Mouse (Mus musculus) A20 (cell line): ENCODE measurements at regions not wholly inside any gene's neighbourhood (a gene's known extent, or its start where the extent isn't known, plus 50 kb on each side); places are given as distances from the start of the nearest gene placed in this dataset.

Experiments
- DNase-seq: peaks from one replicate; pipeline ENCODE4 v3.0.0-alpha.2; 2011; ENCODE audit warnings: low read depth, low spot score

DNA sequence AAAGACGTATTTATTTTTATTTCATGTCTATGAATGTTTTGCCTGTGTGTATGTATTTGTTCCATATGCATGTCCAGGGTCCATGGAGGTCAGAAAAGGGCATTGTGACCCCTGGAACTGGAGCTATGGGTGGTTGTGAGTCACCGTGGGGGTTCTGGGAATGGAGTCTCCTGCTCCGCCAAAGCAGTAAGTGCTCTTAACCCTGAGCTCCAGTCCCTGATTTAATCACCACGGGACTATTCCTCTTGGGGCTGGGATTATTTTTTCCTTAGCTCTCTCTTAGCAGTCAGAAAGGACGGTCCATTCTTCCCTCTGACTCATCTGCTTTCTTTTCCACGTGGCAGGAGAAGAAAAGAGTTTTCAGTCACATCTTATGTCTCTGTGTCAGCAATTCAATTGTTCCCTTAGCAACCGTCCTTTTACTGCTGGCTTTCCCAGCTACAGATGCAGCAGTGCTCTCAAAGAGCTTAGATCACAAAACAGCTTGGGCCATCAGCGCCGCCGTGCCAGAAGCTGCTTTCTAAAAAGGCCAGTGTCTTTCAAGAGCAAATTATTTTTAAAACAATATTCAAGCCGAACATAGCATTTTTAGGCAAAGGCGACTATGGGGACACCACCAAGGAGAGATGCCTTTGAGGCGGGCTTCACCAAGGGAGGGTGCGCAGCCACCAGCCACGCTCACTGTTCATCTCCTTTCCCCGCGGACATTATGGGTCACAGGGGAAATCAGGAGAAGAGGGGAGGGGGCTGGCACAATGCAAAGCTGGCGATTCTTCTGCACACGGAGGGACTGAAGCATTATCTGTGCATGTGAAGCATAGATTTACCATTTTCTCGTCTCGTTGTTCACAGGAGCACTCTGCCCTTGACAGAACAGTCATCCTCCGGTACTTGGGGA, 110.8 kb downstream of the Map3k7 start:
- DNase-seq = no peak

DNA sequence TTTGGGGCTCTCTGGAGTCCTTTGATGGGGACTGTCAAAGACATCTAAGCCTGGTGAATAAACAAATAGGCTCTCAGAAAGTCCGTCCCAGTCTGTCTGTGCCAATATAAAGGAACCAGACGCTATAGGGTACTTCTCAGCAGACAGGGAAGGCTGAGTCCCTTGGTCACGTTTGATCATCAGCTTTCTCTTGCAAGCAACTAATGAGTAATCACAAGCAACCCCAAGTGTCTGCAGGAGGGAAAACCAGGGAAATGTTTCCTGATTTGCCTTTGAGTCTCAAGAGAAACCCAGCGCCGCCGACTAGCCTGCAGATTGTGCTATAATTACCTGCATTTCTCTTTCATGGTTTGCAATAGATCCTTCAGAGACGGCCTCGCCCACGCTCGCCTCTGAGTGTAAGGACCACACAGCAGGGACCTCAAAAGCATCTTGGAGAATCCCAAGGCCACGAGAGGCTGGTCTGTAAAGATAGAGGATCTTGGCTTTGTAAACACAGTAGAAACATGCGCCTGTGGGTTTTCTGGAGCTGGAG, 112.6 kb downstream of the Map3k7 start:
- DNase-seq = no peak

DNA sequence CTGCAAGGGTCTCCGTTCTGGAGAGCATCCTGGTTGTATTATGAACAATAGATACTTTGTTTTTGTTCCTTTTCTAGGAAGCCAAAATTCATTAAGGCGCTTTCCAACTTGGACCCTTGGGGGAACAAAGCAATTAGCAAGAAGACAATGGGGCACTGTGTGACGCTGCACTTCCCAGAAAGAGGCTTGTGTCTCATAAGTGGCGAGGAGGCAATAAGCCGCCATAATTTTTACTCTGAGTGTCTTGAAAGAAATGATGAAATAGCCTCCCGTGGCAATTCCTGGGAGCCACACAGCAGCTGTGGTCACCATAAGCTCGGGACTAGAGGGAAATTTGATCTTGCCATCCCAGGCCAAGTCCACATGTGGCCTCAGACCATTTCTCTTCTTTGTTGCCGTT, 119.6 kb downstream of the Map3k7 start:
- DNase-seq = no peak

DNA sequence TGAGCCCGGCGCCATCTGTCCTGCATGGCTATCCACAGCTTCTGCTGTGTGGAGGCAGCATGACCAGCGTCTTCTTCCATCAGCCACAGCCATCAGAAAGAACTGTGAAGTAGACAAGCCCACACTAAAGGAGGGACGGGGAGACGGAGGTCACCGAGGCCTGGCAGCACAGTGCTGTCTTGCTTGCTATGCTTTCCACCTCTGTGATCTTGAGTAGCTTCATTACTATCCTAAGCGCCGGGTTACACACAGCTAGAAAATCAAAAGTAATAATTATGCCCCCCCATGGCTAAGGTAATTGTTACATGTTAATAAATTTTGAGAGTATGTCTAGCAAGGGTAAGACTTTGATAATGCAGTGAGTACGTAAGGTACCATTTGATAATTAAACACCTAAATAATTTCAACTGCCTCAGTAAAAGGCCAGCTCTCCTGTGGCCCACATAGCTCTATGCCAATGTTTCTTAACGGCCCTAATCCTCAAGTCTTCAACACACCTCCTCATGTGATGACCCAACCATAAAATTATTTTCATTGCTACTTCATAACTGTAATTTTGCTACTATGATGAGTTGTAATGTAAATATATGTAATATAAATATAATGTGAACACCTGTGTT, 120.5 kb downstream of the Map3k7 start:
- DNase-seq = no peak

DNA sequence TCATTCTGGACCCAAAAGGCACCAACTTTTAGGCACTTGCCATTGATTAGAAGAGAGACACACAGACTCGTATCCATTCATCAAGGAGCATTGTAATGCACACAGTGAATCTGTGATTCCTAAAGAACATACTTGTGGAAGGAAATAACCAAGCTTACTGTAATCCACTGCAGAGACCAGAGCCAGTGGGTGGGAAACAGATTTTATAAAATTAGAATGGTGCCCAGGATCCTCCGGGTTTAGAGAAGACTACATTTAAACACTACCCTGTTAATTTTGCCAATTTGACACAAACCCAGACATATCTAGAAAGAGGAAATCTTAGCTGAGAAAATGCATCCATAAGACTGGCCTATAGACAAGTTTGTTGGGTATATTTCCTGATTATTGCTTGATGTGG, 121.1 kb downstream of the Map3k7 start:
- no peak for DNase-seq

DNA sequence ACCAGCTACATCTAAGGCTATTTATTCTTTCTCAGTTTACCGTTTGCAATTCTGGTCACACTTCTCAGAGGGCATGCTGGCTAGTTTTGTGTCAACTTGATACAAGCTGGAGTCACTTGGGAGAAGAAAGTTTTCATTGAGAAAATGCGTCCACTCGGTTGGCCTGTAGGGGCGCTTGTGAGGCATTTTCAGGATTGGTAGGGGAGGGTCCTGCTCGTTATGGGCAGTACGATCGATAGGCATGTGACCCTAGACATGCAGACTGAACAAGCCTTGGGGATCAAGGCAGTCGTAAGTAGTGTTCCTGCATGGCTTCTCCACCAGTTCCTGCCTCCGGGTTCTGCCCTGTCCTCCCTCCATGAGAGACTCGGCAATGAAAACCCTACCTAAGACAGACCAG, 127.2 kb downstream of the Map3k7 start:
- DNase-seq = peak; percentile 27

DNA sequence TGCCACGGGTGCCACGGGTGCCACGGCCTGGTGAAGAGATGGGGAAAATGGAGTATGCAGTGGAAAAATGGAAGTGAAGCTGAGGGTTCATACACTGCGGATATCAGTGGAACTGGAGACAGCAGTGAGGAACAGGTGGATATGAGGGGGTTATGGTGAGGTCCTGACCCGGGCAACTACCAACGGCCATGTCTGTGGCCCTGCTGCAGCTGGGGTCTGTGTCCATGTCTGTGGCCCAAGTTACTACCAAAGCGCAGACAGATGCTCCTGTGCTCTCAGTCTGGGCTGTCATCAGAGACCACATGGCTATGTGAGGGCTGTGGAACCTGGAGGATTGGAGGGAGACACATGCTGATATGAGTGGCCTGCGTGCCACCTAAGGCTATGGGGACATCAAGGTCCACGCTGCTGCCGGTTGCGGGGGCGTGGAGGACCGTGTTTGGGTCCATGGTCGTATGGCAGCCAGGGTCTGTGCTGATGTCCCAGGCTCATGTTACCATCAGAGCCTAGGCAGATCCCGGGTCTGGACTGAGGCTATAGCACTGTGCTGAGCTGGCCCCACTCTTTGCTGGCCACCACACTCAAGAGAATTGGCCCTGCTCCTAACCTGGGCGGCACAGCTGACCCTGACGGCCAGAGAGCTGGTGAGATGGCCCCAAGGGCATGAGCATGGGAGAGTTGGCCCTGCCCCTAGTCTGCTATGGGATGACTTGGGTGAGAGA, 128.6 kb downstream of the Map3k7 start:
- DNase-seq = no peak

DNA sequence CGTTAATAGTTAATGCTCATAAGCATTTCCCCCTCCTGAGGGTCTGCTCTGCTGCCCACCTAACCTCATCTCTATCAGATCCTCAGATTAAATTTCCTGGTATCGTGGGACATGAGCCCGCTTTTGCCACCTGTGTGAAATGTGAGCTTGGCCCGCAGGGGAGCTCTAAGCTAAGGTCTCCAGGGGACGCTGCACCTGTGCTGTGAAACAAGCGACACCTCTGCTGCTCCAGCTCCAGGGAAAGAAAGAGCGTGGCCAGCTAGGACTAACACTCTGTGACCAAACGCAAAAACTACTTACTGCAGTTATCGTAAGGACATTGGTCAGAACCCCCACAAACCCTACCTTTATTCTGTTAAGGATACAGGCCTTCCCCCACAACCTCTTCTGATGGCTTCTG, 134.3 kb downstream of the Map3k7 start:
- DNase-seq = no peak

DNA sequence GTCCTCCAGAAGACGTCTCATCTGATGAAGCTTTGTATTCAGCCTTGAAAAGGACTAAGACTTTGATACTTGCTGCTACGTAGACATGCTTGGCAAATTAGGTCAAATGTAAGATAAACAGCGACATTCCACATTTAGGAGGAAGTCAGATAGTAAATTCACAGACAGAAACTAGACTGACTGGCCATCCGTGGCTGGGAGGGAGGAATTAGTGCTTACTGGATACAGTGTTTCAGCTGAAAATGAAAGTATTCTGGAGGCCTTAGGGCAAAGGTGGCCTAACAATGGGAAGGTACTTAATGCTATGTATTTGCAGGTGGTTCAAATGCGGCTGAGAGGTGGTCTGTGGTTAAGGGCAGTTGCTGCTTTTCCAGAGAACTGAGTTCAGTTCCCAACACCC, 137.1 kb downstream of the Map3k7 start:
- no peak for DNase-seq

DNA sequence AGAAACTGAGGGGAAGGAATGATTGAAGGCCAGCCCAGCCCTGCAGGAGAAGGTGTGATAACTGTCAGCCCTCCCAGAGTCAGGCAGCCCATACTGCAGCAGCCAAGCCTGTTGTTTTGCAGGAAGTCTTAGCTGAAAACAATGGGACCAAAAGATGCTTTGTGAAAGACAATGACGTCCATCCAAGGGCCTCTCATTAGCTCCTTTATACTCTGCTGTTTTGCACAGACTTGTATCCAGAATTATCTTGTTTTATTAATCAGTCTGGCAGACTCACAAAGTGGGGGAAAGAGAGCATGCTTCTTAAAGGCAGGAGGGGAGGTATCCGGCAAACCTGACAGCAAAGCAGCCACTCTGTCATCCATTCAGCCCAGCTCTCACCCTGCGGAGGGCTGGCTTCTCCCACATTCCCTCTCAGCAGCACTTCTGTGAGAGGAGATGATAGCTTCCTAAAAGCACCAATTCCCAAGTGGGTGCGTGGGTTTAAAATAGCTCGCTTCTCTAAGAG, 131.9 kb upstream of the Bach2 start:
- no peak for DNase-seq

DNA sequence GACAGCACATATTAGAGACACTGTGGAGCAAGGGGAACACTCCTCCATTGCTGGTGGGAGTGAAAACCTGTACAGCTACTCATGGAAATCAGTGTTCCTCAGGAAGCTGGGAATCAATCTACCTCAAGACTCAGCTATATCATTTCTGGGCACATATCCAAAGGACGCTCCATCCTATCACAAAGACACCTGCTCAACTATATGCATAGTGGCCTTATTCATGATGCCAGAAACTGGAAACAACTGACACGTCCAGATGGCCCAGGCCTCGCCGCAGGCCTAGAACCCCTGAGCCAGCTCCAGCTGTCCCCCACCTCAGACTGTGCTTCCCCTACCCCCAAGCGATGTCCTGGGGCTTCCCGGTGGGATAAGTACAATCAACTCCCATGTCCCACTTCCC, 116.3 kb upstream of the Bach2 start:
- no peak for DNase-seq

DNA sequence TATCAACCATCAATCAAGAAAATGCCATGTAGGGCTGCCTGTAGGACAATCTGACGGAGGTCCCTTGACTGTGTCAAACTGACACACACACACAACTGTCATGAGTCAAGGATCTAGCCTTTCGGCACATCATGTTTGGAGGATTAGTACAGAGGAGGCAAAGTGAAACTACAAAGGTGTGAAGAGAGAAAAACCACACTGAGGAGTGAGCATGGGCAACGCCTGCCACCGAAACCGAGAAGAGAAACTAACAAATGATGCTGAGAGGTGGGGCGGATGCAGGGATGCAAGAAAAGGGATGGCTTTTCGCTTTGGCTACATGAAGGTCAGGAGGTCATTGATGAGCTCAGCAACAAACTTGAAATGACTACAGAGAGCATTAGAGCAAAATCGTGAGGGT, 111.8 kb upstream of the Bach2 start:
- DNase-seq = peak; percentile 16

DNA sequence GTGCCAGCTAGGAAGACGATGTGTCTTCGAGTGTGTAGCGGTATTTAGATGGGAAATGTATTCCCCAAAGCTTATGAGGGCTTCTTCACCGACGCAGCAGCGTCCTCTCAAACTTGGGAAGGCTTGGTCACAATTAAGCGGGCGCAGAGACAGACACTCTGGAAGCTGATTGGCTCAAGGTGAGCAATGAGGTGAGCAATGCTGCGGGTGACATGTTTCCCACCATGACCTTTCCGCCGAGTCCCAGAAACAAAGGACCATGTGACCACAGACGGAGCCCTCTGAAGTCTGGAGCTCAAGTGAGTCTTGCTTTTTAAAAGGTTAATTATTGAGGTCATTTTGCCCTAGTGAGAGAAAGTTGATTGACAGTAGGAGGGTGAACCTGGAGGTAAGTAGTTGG, 108.0 kb upstream of the Bach2 start:
- DNase-seq = no peak

DNA sequence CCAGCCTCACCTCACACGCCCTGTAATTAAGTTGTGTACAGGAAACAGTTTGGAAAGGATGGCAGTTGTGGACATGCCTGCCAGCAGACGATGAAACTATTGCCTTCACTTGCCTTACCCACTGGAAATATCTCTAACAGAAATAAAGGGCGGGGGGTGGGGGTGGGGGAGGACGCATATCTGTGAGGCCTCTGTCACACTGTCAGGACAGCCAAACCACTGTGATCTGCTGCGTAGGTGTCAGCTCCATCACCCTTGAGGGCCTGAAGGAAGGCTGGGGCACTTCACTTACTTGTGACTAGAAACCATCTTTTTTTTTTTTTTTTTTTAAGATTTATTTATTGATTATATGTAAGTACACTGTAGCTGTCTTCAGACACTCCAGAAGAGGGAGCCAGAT, 106.8 kb upstream of the Bach2 start:
- no peak for DNase-seq

DNA sequence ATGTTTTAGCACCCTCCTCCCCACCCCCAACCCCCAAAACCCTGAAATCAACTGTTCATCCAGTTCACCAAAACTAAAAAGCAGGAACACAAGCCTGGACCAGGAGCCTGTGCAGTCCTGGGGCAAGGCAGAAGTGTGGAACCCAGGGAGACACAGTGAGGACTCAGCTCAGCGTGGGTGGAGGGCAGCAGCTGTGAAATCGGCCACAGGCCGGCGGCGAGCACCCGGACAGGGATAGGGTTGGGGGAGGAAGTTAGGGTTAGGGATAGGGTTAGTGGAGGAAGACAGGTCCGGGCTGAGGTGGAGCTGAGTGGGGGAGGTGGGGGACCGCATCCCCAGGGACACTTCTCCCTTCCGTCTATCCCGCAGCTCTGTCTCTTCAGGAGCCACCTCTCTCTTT, 102.5 kb upstream of the Bach2 start:
- DNase-seq = no peak

DNA sequence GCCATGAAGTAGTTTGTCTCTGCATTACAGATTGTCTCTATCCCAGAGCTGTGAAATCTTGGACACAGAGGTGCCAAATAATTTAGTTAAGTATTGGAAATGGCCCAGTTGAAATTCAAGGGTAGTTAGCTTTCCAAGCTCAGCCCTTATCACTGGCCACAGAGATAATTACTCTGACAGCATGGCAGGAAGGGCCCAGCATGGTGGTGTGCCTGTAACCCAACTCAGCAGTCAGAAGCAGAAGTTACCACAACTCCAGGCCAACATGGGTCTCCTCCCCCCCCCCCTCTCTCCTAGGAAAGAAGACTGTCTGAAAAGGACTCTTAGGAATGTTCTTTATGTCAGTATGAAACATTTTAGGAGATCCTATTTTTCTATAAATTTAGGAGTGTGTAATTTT, 101.4 kb upstream of the Bach2 start:
- DNase-seq = no peak

DNA sequence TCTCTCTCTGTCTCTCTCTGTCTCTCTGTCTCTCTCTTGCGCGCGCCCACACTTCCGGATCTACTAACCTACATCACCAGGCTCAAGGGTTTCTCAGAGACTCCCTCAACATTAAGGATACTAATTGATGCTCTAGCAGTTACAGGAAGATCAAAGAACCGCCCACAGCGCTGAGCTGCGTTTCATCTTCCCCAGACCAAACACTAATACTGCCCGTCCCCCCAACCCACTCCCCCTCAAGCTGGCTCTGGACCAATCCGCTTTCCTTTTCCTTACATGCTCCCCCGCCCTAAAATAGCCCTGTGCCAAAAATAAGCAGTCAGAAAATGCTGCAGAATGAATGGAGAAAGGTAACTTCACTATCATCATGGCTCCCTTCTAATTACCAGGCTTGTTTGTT, 100.6 kb upstream of the Bach2 start:
- DNase-seq = no peak

DNA sequence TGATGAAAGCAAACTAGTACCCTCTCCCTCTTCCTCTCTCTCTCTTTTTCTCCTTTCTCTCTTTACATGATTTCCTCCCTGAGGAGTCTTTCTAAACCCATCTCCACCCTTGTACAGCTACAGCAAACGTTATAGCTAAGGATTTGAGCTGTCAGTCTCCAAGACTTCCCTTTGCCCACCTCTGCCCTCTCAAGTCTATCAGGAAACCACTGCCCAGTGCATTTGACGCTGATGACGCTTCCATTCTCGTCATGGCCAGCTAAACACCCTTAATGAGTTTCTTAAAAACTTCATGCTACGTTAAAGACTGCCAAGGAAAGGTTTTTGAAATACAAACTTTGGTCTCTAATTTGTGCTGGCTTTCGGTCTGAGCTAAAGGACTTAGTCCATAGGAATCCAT, 99.0 kb upstream of the Bach2 start:
- DNase-seq = no peak

DNA sequence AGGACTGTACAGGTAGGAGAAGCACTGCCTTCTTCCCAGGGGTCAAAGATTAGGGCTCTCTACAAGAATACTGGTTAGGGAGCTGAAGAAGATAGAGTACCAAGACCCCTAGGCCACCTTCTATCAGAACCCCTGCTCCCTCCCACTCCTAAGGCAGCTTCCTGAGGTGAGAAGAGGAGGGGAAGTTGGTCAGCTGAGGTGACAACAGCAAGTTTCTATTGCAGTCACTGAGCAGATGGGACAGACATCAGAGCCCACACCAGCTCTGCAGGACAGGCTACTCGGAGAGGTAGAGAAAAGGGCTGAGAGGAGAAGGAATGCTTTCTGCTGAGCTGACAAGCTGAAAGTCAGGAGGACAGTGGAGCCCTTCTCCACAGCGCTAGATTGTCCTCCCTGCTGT, 98.5 kb upstream of the Bach2 start:
- no peak for DNase-seq

DNA sequence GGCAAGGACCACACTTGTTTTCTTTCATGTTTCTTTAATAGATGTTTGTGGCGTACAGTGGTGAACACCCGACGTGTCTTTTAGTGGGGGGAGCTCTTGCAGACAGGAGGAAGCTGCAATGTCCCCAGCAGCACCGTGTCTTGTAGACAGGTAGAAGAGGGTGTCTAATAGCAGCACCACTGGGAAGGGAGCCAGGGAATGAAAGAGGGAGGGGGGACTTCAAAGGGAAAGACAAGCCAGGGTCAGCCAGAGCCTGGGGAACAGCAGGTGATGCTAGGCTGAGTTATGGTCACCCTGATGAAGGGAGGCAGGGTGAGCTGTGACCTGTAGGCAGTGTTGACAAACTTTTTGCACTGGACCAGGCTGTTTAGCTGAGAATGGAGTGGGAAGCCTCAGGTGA, 96.4 kb upstream of the Bach2 start:
- no peak for DNase-seq

DNA sequence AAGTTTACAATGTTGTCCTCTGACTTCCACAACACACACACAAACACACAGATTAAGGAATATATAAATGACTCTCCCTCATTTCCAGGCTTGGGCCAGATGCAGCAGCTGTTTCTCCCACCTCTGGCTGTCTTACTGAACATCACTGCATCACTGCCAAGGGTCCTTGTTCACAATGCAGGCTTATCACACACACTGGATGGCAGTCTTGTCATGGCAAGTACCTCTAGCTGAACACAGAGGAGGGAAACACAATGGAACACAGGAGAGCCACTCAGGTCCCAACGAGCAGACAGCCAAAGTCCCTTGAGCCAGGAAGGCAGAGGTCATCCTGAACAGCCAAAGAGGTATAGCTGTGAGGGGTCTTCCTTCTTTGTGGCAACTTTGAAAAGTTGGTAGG, 91.5 kb upstream of the Bach2 start:
- DNase-seq = no peak

DNA sequence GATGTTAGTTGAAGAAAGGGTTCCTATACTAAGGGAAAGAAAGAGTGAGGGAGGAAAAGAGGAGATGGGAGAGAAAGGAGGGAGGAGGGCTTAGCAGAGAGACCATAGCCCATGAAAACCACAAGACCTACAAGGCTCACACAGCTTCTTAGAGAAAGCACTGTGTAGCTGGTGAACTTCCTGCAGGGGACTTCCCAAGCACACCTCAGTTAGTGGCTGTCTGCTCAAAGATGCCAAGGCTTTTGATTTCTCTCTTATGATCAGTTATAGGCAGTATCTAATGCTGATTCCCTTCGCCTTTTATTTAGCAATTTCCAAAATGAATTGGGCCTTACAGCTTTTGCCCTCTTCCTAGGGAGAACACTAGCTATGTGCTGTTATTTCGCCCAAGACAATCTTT, 90.0 kb upstream of the Bach2 start:
- peak; percentile 30 for DNase-seq
